Mouse (Mus musculus): ENCODE results near the gene Brip1. TPM values are rescaled to one million over a fixed set of nuclear protein-coding genes. Genes with fewer than 3 reads are reported as not detected.

The Brip1 gene
- total and polyA plus RNA-seq, 2 experiments from 2014 or later, result 0.31 to 2.0 TPM

DNA sequence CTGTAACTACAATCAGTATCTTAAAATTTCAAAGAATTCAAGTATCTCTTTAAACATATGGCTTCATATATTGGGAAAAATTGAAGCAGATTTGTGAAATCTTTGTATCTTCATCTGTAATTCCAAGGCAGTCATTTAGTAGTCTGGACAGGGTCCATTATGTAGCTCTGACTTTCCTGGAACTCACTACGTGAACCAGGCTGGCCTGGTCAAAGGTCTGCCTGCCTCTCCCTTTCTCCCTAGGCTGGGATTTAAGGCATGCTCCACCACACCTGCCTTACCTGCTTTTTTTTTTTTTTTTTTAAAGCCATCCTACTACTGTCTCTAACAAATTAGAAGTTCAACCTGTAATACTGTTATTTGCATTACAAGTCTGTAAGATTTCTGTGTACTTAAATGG is 10.8 kb upstream of the Brip1 start:
- 88% methylated on average over 1 of the region's 1 CpGs for WGBS
- Histone ChIP-seq H3K4me3 (ENCODE audit: low read depth, low read length) (no peak overlapping the region), H3K27me3 (ENCODE audit: control insufficient read depth, insufficient read depth, low read length) (no peaks in the 10 kb centered on the region), H3K9me3 (replicated peaks; ENCODE audit: control insufficient read depth, low read length) (no peaks in the 10 kb centered on the region), H3K4me2 (ENCODE audit: low read depth, low read length) (no peak overlapping the region), H3K27ac (ENCODE audit: low read depth) (no peak overlapping the region), H3K4me1 (ENCODE audit: control insufficient read depth, insufficient read depth) (no peaks in the 10 kb centered on the region), H3K36me3 (replicated peaks; ENCODE audit: control insufficient read depth, insufficient read depth, low read length) (peaks cover 50% of the 10 kb centered on the region), H3K9ac (replicated peaks; ENCODE audit: low read depth, low read length) (no peak overlapping the region)
- ATAC-seq (ENCODE audit: insufficient read depth, low read depth) (no peak), DNase-seq (ENCODE audit: low spot score) (no peak)
- TF ChIP-seq EP300 (IDR thresholded peaks at IDR 0.05; ENCODE audit: low read depth), result no peak

DNA sequence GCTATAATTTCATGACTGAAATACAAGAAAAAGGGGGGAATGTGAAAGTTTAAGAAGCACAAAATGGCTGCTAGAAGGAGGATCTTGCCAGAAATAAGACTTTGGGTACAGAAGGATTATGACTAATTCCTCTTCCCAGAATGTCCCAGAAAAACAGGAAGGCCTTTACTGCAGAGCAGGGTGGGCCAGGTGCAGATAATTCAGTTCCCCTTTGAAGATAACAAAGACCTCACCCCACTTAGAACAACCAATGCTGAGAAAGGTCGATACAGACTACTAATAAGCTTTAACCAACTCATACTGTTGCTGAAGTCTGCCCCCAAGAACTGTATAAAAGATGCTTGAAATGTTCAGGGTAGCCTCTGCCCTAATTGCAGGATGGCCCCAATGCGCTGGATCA is 8.1 kb upstream of the Brip1 start:
- ATAC-seq (ENCODE audit: insufficient read depth, low read depth), result no peak
- no peak overlapping the region for H3K4me2 ChIP-seq (ENCODE audit: low read depth, low read length)
- TF ChIP-seq CTCF (IDR thresholded peaks at IDR 0.05; ENCODE audit: low read depth) (no peak), EP300 (IDR thresholded peaks at IDR 0.05; ENCODE audit: low read depth) (no peak)
- no peak overlapping the region for H3K9ac ChIP-seq (replicated peaks; ENCODE audit: low read depth, low read length)
- no peaks in the 10 kb centered on the region for H3K27me3 ChIP-seq (ENCODE audit: control insufficient read depth, insufficient read depth, low read length)
- no peaks in the 10 kb centered on the region for H3K9me3 ChIP-seq (replicated peaks; ENCODE audit: control insufficient read depth, low read length)
- no peak for DNase-seq (ENCODE audit: low spot score)
- WGBS, result 87% methylated on average over 2 of the region's 2 CpGs
- peaks cover 46% of the 10 kb centered on the region for H3K36me3 ChIP-seq (replicated peaks; ENCODE audit: control insufficient read depth, insufficient read depth, low read length)
- no peak overlapping the region for H3K27ac ChIP-seq (ENCODE audit: low read depth)
- H3K4me3 ChIP-seq (ENCODE audit: low read depth, low read length), result no peak overlapping the region
- no peaks in the 10 kb centered on the region for H3K4me1 ChIP-seq (ENCODE audit: control insufficient read depth, insufficient read depth)

DNA sequence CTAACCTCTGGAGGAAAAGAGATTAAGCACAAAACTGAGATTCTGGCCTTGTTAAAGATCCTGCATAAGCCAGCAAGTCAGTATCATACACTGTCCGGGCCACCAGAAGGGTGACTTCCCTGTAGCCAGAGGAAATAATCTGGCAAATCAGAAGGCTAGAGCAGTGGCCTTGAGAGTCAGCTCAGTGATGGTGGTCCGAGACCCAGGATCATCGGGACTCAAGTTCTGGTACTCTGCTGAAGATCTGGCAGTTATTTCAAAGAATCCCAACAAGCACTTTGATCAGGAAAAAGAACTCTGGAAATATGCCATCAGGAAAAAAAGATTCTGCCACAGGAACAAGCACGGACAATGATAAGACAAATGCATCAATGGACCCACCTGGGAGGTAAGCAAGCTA is 4.9 kb upstream of the Brip1 start:
- TF ChIP-seq EP300 (IDR thresholded peaks at IDR 0.05; ENCODE audit: low read depth) (no peak), CTCF (IDR thresholded peaks at IDR 0.05; ENCODE audit: low read depth) (no peak)
- no peaks in the 10 kb centered on the region for H3K4me1 ChIP-seq (ENCODE audit: control insufficient read depth, insufficient read depth)
- ATAC-seq (ENCODE audit: insufficient read depth, low read depth), result no peak
- no peak overlapping the region for H3K9ac ChIP-seq (replicated peaks; ENCODE audit: low read depth, low read length)
- H3K36me3 ChIP-seq (replicated peaks; ENCODE audit: control insufficient read depth, insufficient read depth, low read length), result peaks cover 39% of the 10 kb centered on the region
- H3K27ac ChIP-seq (ENCODE audit: low read depth), result no peak overlapping the region
- H3K9me3 ChIP-seq (replicated peaks; ENCODE audit: control insufficient read depth, low read length), result no peaks in the 10 kb centered on the region
- WGBS, result 90% methylated on average over 4 of the region's 4 CpGs
- no peak for DNase-seq (ENCODE audit: low spot score)
- no peak overlapping the region for H3K4me2 ChIP-seq (ENCODE audit: low read depth, low read length)
- no peaks in the 10 kb centered on the region for H3K27me3 ChIP-seq (ENCODE audit: control insufficient read depth, insufficient read depth, low read length)
- no peak overlapping the region for H3K4me3 ChIP-seq (ENCODE audit: low read depth, low read length)

DNA sequence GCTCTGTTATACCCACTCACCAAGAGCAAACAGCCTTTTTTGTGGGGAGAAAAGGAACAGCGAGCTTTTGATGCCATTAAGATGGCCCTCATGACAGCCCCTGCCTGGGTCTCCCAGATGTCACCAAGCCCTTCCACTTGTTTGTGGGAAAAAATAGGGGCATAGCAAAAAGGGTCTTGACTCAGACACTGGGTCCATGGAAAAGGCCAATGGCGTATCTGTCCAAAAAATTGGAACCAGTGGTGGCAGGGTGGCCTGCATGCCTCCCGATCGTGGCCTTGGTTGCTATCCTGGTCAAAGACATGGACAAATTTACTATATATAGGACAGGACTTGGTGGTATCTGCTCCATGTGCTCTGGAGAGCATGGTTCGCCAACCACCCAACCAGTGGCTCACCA is 4.0 kb upstream of the Brip1 start:
- Histone ChIP-seq H3K4me3 (ENCODE audit: low read depth, low read length) (no peak overlapping the region), H3K9me3 (replicated peaks; ENCODE audit: control insufficient read depth, low read length) (no peaks in the 10 kb centered on the region), H3K4me1 (ENCODE audit: control insufficient read depth, insufficient read depth) (peaks cover 5% of the 10 kb centered on the region; the same call in 1 of the 2 replicates), H3K4me2 (ENCODE audit: low read depth, low read length) (no peak overlapping the region), H3K36me3 (replicated peaks; ENCODE audit: control insufficient read depth, insufficient read depth, low read length) (peaks cover 39% of the 10 kb centered on the region), H3K27me3 (ENCODE audit: control insufficient read depth, insufficient read depth, low read length) (no peaks in the 10 kb centered on the region), H3K27ac (ENCODE audit: low read depth) (no peak overlapping the region), H3K9ac (replicated peaks; ENCODE audit: low read depth, low read length) (no peak overlapping the region)
- no peak for ATAC-seq (ENCODE audit: insufficient read depth, low read depth)
- TF ChIP-seq EP300 (IDR thresholded peaks at IDR 0.05; ENCODE audit: low read depth) (no peak), CTCF (IDR thresholded peaks at IDR 0.05; ENCODE audit: low read depth) (no peak)
- DNase-seq (ENCODE audit: low spot score), result no peak
- 88% methylated on average over 5 of the region's 5 CpGs for WGBS

DNA sequence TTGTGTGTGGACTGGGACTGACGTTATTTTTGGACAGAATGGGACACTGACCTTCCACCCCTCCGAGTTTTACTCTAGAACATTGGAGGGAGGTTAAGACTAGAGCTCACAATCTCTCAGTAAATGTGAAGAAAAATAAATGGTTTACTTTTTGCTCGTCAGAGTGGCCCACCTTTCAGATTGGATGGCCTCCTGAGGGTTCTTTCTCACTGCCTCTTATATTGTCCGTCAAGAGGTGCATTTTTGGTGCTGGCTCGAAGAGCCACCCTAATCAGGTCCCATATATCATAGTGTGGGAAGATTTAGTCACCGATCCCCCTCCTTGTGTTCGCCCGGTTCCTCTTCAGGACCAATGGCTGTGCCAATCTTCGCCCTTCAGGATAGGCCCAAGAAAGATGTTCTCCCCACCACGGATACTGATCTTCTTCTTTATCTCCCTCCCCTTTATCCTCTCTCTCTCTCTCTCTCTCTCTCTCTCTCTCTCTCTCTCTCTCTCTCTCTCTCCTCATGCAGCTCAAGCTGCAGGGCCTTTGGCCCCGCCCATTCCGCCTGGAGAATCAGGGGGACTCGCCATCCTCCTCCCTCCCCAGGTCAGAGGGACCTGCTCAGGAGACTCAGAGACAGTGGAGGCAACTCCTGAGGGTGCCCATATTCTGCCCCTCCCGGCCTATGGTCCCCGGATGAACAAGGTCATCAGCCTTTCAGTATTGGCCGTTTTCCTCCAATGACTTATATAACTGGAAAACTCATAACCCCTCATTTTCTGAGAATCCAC is 1.1 kb upstream of the Brip1 start:
- TF ChIP-seq EP300 (IDR thresholded peaks at IDR 0.05; ENCODE audit: low read depth), result no peak
- no peak for TF ChIP-seq CTCF (IDR thresholded peaks at IDR 0.05; ENCODE audit: low read depth)
- 29% methylated on average over 16 of the region's 16 CpGs for whole genome bisulfite sequencing
- DNase-seq (ENCODE audit: low spot score), result peak; percentile 15
- H3K27me3 ChIP-seq (ENCODE audit: control insufficient read depth, insufficient read depth, low read length), result no peaks in the 10 kb centered on the region
- no peaks in the 10 kb centered on the region for H3K9me3 ChIP-seq (replicated peaks; ENCODE audit: control insufficient read depth, low read length)
- peak overlapping the region; percentile 73 for H3K4me2 ChIP-seq (ENCODE audit: low read depth, low read length)
- peak overlapping the region; percentile 82 for H3K27ac ChIP-seq (ENCODE audit: low read depth)
- peak overlapping the region; percentile 72 for H3K9ac ChIP-seq (replicated peaks; ENCODE audit: low read depth, low read length)
- H3K36me3 ChIP-seq (replicated peaks; ENCODE audit: control insufficient read depth, insufficient read depth, low read length), result peaks cover 25% of the 10 kb centered on the region
- ATAC-seq (ENCODE audit: insufficient read depth, low read depth), result no peak
- H3K4me3 ChIP-seq (ENCODE audit: low read depth, low read length), result peak overlapping the region; percentile 65
- peaks cover 5% of the 10 kb centered on the region; the same call in 1 of the 2 replicates for H3K4me1 ChIP-seq (ENCODE audit: control insufficient read depth, insufficient read depth)

Data from heart, postnatal 0 days (tissue).